Mouse (Mus musculus) adrenal gland, postnatal 4 days (tissue): Measurements from ENCODE around the gene Olfr774. TPM values are rescaled to one million over a fixed set of nuclear protein-coding genes. Genes with fewer than 3 reads are reported as not detected.
"Not testable (repeated sequence)": the region's sequence is repeated elsewhere in the genome, so short reads cannot be mapped to it uniquely, and the experiment has no call there.

Experiments used
- DNase-seq, 2 experiments: peaks; one replicate each; pipeline ENCODE4 v3.0.0; 2021 to 2022; ENCODE audit warnings: low spot score in 2 of 2, mixed read lengths in 2 of 2
- long read RNA-seq, 2 experiments: library from polyadenylated mRNA; stranded (forward); transcript quantifications; one replicate each; pipeline ENCODE4 v2.0.0; 2021
- total RNA-seq, 2 experiments: library from RNA; stranded (reverse); gene quantifications; 2 replicates each; pipeline ENCODE4 v1.2.3; 2021

Gene Olfr774
- not detected for total RNA-seq
- long read RNA-seq, experiment 1: 0 reads
- long read RNA-seq, experiment 2: 0 reads

DNA sequence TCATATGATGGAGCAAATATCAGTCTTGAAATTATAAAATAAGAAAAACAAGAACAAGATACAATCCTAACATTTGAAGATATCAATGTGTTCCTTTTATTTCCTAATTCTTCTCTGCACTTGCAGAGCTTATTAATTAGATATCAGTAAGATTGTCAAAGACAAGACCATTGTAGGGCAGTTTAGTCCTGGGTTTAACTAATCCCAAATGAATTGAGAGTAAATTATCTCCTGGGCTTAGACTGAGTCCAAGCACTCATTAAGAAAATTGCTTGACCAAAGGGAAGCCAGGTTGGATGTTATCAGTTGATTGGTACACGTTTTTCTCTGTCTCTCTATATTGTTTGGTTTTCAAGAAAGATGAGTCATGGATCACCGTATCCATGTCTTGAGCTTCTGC, at the start of gene Olfr774:
TSS of gene Olfr774 (plus strand) at position 301 of the 400 bp plus-strand sequence.
- no peak for DNase-seq

DNA sequence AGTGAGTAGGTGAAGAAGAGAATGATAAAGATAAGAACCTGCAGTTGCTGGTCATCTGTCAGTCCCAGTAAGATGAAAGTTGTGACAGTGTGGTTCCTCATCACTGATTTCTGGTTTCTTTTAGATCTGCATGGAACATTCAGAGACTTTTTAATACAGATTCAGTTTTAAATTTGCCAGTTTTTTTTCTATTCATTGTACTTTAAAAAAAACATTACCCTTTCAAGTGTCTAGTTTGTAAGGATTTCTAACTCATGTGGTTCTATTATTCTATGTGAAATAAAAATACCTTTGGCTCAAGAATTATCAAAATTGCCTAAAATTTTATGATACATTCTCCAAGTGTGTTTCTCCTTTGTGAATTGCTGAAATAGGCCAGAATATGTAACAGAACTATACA, 48.7 kb upstream of the Olfr774 start, which contains the start of gene Olfr773:
TSS of gene Olfr773 (minus strand) at position 101 of the 400 bp plus-strand sequence.
- DNase-seq: not testable (repeated sequence)

DNA sequence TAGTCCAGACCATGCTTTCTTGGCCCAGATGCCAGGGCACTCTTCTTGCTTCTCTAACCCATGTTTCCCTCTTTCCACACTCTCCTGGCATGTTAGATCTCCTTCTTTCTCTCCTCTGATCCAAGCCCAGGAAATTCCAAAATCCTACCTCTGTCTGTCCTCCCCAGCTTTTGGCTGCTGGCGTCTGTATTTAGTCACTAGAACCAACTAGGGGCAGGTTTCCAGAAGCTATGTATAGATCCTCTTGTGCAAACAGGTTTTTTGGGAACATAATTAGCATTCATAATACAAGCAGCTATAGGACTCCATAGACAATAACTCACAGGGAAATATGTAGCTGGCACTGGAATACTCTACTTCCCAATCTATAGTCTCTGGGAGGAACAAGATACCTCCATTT, 5.3 kb upstream of the Olfr774 start:
- no peak for DNase-seq

DNA sequence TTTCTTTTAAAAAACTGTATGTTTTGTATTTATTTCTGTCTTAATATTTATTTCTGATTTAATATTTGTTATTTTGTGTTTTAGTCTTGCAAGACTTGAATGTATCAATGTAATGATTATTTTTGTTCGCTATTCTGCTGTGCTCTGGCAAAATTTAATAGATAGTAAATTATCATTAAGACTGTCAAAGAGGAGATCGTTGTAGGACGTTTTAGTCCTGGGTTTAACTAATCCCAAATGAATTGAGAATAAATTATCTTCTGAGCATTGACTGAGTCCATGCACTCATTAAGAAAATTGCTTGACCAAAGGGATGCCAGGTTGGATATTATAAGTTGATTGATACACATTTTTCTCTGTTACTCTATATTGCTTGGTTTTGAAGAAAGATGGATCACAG, 12.1 kb downstream of the Olfr774 start, which contains the start of gene Olfr775:
TSS of gene Olfr775 (plus strand) at position 301 of the 400 bp plus-strand sequence.
- DNase-seq: no peak

DNA sequence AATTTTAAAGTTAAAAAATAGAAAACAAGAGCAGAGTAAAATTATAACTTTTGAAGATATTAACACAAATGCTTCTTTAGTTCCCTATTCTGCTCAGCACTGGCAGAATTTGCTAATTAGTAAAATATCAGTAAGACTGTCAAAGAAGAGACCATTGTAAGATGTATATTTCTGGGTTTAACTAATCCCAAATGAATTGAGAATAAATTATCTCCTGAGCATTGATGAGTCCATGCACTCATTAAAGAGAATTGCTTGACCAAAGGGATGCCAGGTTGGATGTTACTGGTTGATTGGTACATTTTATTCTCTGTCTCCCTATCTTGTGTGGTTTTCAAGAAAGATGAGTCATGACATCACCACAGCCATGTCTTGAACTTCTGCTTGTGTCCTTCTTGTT, 22.8 kb downstream of the Olfr774 start, which contains the start of gene Olfr776:
TSS of gene Olfr776 (plus strand) at position 301 of the 400 bp plus-strand sequence.
- DNase-seq: no peak

DNA sequence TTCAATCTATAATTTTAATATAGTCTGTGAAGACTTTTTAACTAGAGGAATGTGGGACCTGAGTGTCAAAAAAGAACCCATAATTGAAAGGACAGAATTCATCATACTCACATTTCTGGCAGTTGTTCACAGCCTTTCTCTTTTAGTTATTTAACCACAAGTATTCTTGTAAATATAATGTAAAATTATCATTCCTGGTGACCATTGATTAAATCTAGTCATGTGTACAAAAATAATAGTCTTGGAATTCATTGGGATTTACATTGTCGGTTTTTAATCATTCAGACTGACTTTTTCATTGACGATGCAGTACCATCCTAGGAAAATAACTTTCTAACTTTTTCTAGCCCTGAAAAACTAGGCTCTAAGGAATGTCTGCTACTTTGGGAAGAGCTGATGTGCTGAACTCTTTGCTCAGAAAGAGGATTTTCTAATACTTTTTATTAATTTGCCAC, 35.1 kb downstream of the Olfr774 start, which contains the start of gene Olfr777:
TSS of gene Olfr777 (minus strand) at position 405 of the 455 bp plus-strand sequence.
- DNase-seq: no peak

Other genes starting within 250 kb of the Olfr774 start
- not detected for gene Olfr9, start 246.8 kb upstream of the Olfr774 start, total RNA-seq
- gene Olfr763, start 225.4 kb upstream of the Olfr774 start, total RNA-seq: not detected
- not detected for gene Olfr764-ps1, start 196.3 kb upstream of the Olfr774 start, total RNA-seq
- not detected for gene Olfr765, start 186.2 kb upstream of the Olfr774 start, total RNA-seq
- not detected for gene Olfr766-ps1, start 167.2 kb upstream of the Olfr774 start, total RNA-seq
- gene Olfr767, start 153.3 kb upstream of the Olfr774 start, total RNA-seq: not detected
- gene Olfr768, start 136.8 kb upstream of the Olfr774 start, total RNA-seq: not detected
- gene Olfr769, start 118.3 kb upstream of the Olfr774 start, total RNA-seq: not detected
- not detected for gene Olfr770, start 97.2 kb upstream of the Olfr774 start, total RNA-seq
- not detected for gene Olfr771, start 71.5 kb upstream of the Olfr774 start, total RNA-seq
- gene Olfr772, start 58.3 kb upstream of the Olfr774 start, total RNA-seq: not detected
- gene Olfr773, start 48.8 kb upstream of the Olfr774 start, total RNA-seq: not detected
- gene Olfr775, start 12.2 kb downstream of the Olfr774 start, total RNA-seq: not detected
- gene Olfr776, start 22.9 kb downstream of the Olfr774 start, total RNA-seq: not detected
- gene Olfr777, start 35.3 kb downstream of the Olfr774 start, total RNA-seq: not detected
- not detected for gene Olfr780, start 81.9 kb downstream of the Olfr774 start, total RNA-seq
- gene Olfr781, start 92.7 kb downstream of the Olfr774 start, total RNA-seq: not detected
- gene Olfr782, start 112.6 kb downstream of the Olfr774 start, total RNA-seq: not detected
- under 1 TPM in 1 of 2 experiments, not detected in 1; 0.08 TPM for gene Olfr784, start 147.9 kb downstream of the Olfr774 start, total RNA-seq
- not detected for gene Olfr785, start 169.2 kb downstream of the Olfr774 start, total RNA-seq
- not detected for gene Olfr786, start 191.1 kb downstream of the Olfr774 start, total RNA-seq
- gene Olfr787, start 225.7 kb downstream of the Olfr774 start, total RNA-seq: not detected
- not detected for gene Olfr788, start 234.8 kb downstream of the Olfr774 start, total RNA-seq
- gene Olfr789, start 248.5 kb downstream of the Olfr774 start, total RNA-seq: not detected